Mouse (Mus musculus): ENCODE data around the gene Olfr1118. TPM values are rescaled to one million over a fixed set of nuclear protein-coding genes. Genes with fewer than 3 reads are reported as not detected.
"Not testable (repeated sequence)": the region's sequence is repeated elsewhere in the genome, so short reads cannot be mapped to it uniquely, and the experiment has no call there.

Olfr1118 gene
- not detected in 2 replicates for total RNA-seq (2012; rRNA removed)

GRCm38 (mm10) chr2:87307281-87307680 is at the start of gene Olfr1118:
TSS of gene Olfr1118 (plus strand) at chr2:87307581.
- Histone ChIP-seq H3K9me3 (ENCODE audit: control insufficient read depth, insufficient read depth, low read depth, low read length) (no peaks in the 10 kb centered on the region), H3K4me1 (ENCODE audit: control insufficient read depth in 2 of 2, insufficient read depth in 2 of 2, low read length in 2 of 2, poor library complexity in 1 of 2) (no peaks in the 10 kb centered on the region), H3K9ac (ENCODE audit: insufficient read depth, low read depth, low read length, poor library complexity, severe bottlenecking) (no peak within 1 kb of the TSS), H3K4me3 (ENCODE audit: insufficient read depth in 1 of 2, low read depth in 1 of 2, low read length in 2 of 2, poor library complexity in 1 of 2, severe bottlenecking in 1 of 2) (no peak within 1 kb of the TSS), H3K36me3 (ENCODE audit: control insufficient read depth, insufficient read depth, low read length, poor library complexity, severe bottlenecking) (no peaks in the 10 kb centered on the region), H3K27ac (ENCODE audit: insufficient read depth, low read depth, low read length, poor library complexity, severe bottlenecking) (no peak within 1 kb of the TSS)
- no peak for DNase-seq (ENCODE audit: low read depth, low spot score)
- in situ Hi-C loops (cut with MboI; ENCODE audit: low sequenced_read_pairs in 2 of 2, unreplicated experiment in 2 of 2) = no loop called here
- TF ChIP-seq ZNF384 (IDR thresholded peaks at IDR 0.05; ENCODE audit: low read depth, low read length) (no peak), ZC3H11A (IDR thresholded peaks at IDR 0.05; ENCODE audit: borderline replicate concordance, low read depth, low read length) (no peak), HCFC1 (IDR thresholded peaks at IDR 0.05; ENCODE audit: borderline replicate concordance, insufficient read depth, low read length) (no peak), MAFK (IDR thresholded peaks at IDR 0.05; ENCODE audit: insufficient read depth, low read depth, low read length) (no peak), CHD2 (IDR thresholded peaks at IDR 0.05; ENCODE audit: low read depth, low read length) (no peak)

DNA sequence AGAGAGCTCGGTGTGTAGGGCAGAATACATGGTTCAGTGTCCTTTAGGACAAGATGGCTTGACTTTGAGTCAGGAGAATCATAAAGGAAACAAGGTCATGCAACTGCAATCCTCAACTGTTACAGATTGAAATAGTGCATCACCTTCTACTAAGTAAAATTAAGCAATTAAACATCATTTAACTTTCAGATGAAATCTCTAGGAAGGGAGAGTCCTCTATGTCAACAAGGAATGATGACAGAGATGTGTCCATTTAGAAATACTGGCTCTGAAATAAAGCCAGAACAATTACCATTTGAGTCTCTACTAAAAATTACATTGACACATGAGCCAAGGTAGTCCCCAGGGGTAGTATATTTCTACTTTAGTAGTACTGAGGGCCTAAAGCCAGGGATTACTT is 40.1 kb upstream of the Olfr1118 start, which contains the start of gene Olfr1116:
Gene Olfr1116, plus strand, starts transcription at position 301 of the 400 bp plus-strand sequence.
- no peak within 1 kb of the TSS for H3K9ac ChIP-seq (ENCODE audit: insufficient read depth, low read depth, low read length, poor library complexity, severe bottlenecking)
- no peak for TF ChIP-seq CHD2 (IDR thresholded peaks at IDR 0.05; ENCODE audit: low read depth, low read length)
- TF ChIP-seq MAFK (IDR thresholded peaks at IDR 0.05; ENCODE audit: insufficient read depth, low read depth, low read length) = no peak
- TF ChIP-seq ZC3H11A (IDR thresholded peaks at IDR 0.05; ENCODE audit: borderline replicate concordance, low read depth, low read length) = no peak
- no peak for TF ChIP-seq HCFC1 (IDR thresholded peaks at IDR 0.05; ENCODE audit: borderline replicate concordance, insufficient read depth, low read length)
- TF ChIP-seq ZNF384 (IDR thresholded peaks at IDR 0.05; ENCODE audit: low read depth, low read length) = no peak
- DNase-seq (ENCODE audit: low read depth, low spot score) = no peak
- in situ Hi-C loops (cut with MboI; ENCODE audit: low sequenced_read_pairs in 2 of 2, unreplicated experiment in 2 of 2) = no loop called here
- no peaks in the 10 kb centered on the region for H3K4me1 ChIP-seq (ENCODE audit: control insufficient read depth in 2 of 2, insufficient read depth in 2 of 2, low read length in 2 of 2, poor library complexity in 1 of 2)
- H3K9me3 ChIP-seq (ENCODE audit: control insufficient read depth, insufficient read depth, low read depth, low read length) = no peaks in the 10 kb centered on the region
- H3K36me3 ChIP-seq (ENCODE audit: control insufficient read depth, insufficient read depth, low read length, poor library complexity, severe bottlenecking) = no peaks in the 10 kb centered on the region
- H3K27ac ChIP-seq (ENCODE audit: insufficient read depth, low read depth, low read length, poor library complexity, severe bottlenecking) = no peak within 1 kb of the TSS
- no peak within 1 kb of the TSS for H3K4me3 ChIP-seq (ENCODE audit: insufficient read depth in 1 of 2, low read depth in 1 of 2, low read length in 2 of 2, poor library complexity in 1 of 2, severe bottlenecking in 1 of 2)

DNA sequence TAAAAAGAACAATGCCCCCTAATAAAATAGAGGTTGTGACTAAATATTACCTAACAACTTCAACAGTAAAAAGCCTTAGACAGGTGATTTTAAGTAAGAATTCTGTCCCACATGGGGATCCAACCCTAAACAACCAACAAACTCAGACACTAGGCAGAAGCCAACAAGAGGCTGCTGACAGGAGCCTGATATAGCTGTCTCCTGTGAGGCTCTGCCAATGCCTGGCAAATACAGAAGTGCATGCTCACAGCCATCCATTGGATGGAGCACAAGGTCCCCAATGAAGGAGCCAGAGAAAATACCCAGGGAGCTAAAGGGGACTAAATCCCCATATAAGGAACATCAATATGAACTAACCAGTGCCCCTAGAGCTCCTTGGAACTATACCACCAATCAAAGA is 13.4 kb upstream of the Olfr1118 start:
- H3K27ac ChIP-seq (ENCODE audit: insufficient read depth, low read depth, low read length, poor library complexity, severe bottlenecking); H3K9me3 ChIP-seq (ENCODE audit: control insufficient read depth, insufficient read depth, low read depth, low read length); H3K9ac ChIP-seq (ENCODE audit: insufficient read depth, low read depth, low read length, poor library complexity, severe bottlenecking); DNase-seq (ENCODE audit: low read depth, low spot score); H3K36me3 ChIP-seq (ENCODE audit: control insufficient read depth, insufficient read depth, low read length, poor library complexity, severe bottlenecking); H3K4me3 ChIP-seq (ENCODE audit: insufficient read depth in 1 of 2, low read depth in 1 of 2, low read length in 2 of 2, poor library complexity in 1 of 2, severe bottlenecking in 1 of 2); H3K4me1 ChIP-seq (ENCODE audit: control insufficient read depth in 2 of 2, insufficient read depth in 2 of 2, low read length in 2 of 2, poor library complexity in 1 of 2); in situ Hi-C loops (cut with MboI; ENCODE audit: low sequenced_read_pairs in 2 of 2, unreplicated experiment in 2 of 2): not testable (repeated sequence)

DNA sequence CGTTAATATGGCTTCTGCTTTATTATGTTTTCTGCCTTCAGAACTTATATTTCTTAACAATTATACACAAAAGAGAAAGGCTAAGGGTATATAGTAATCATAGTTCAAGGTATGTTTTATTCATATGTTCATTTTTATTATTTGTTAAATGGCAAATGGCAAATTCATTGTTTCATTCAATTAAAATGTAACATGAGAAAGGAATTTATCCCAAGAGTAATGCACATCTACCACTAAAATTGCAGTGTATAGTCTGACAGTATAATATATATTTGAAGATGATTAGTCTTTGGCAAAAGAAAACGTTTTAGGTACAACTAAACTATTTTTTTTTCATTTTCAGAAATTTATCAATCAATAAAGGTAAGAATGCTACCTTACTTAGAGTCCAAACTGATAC is 47.1 kb downstream of the Olfr1118 start, which contains the start of gene Olfr1120:
Gene Olfr1120, plus strand, starts transcription at position 301 of the 400 bp plus-strand sequence.
- Histone ChIP-seq H3K36me3 (ENCODE audit: control insufficient read depth, insufficient read depth, low read length, poor library complexity, severe bottlenecking) (no peaks in the 10 kb centered on the region), H3K27ac (ENCODE audit: insufficient read depth, low read depth, low read length, poor library complexity, severe bottlenecking) (no peak within 1 kb of the TSS), H3K4me1 (ENCODE audit: control insufficient read depth in 2 of 2, insufficient read depth in 2 of 2, low read length in 2 of 2, poor library complexity in 1 of 2) (no peaks in the 10 kb centered on the region), H3K9me3 (ENCODE audit: control insufficient read depth, insufficient read depth, low read depth, low read length) (no peaks in the 10 kb centered on the region), H3K4me3 (ENCODE audit: insufficient read depth in 1 of 2, low read depth in 1 of 2, low read length in 2 of 2, poor library complexity in 1 of 2, severe bottlenecking in 1 of 2) (no peak within 1 kb of the TSS), H3K9ac (ENCODE audit: insufficient read depth, low read depth, low read length, poor library complexity, severe bottlenecking) (no peak within 1 kb of the TSS)
- no peak for DNase-seq (ENCODE audit: low read depth, low spot score)
- in situ Hi-C loops (cut with MboI; ENCODE audit: low sequenced_read_pairs in 2 of 2, unreplicated experiment in 2 of 2) = no loop called here
- TF ChIP-seq ZC3H11A (IDR thresholded peaks at IDR 0.05; ENCODE audit: borderline replicate concordance, low read depth, low read length) = no peak
- no peak for TF ChIP-seq HCFC1 (IDR thresholded peaks at IDR 0.05; ENCODE audit: borderline replicate concordance, insufficient read depth, low read length)
- TF ChIP-seq ZNF384 (IDR thresholded peaks at IDR 0.05; ENCODE audit: low read depth, low read length) = no peak
- no peak for TF ChIP-seq MAFK (IDR thresholded peaks at IDR 0.05; ENCODE audit: insufficient read depth, low read depth, low read length)

GRCm38 (mm10) chr2:87360121-87360520 is 52.7 kb downstream of the Olfr1118 start:
- H3K36me3 ChIP-seq (ENCODE audit: control insufficient read depth, insufficient read depth, low read length, poor library complexity, severe bottlenecking); H3K27ac ChIP-seq (ENCODE audit: insufficient read depth, low read depth, low read length, poor library complexity, severe bottlenecking); H3K4me3 ChIP-seq (ENCODE audit: insufficient read depth in 1 of 2, low read depth in 1 of 2, low read length in 2 of 2, poor library complexity in 1 of 2, severe bottlenecking in 1 of 2); H3K4me1 ChIP-seq (ENCODE audit: control insufficient read depth in 2 of 2, insufficient read depth in 2 of 2, low read length in 2 of 2, poor library complexity in 1 of 2); H3K9me3 ChIP-seq (ENCODE audit: control insufficient read depth, insufficient read depth, low read depth, low read length); DNase-seq (ENCODE audit: low read depth, low spot score); H3K9ac ChIP-seq (ENCODE audit: insufficient read depth, low read depth, low read length, poor library complexity, severe bottlenecking); in situ Hi-C loops (cut with MboI; ENCODE audit: low sequenced_read_pairs in 2 of 2, unreplicated experiment in 2 of 2): not testable (repeated sequence)

Other genes starting within 250 kb of the Olfr1118 start
- gene Olfr1107, start 231.8 kb upstream of the Olfr1118 start, total RNA-seq (2012; rRNA removed) = not detected in 2 replicates
- gene Olfr1109, start 211.6 kb upstream of the Olfr1118 start, total RNA-seq (2012; rRNA removed) = not detected in 2 replicates
- not detected in 2 replicates for gene Olfr259, start 193.0 kb upstream of the Olfr1118 start, total RNA-seq (2012; rRNA removed)
- gene Olfr1110, start 167.3 kb upstream of the Olfr1118 start, total RNA-seq (2012; rRNA removed) = not detected in 2 replicates
- gene Olfr1111, start 155.0 kb upstream of the Olfr1118 start, total RNA-seq (2012; rRNA removed) = not detected in 2 replicates
- not detected in 2 replicates for gene Olfr1112, start 119.8 kb upstream of the Olfr1118 start, total RNA-seq (2012; rRNA removed)
- not detected in 2 replicates for gene Olfr1113, start 98.6 kb upstream of the Olfr1118 start, total RNA-seq (2012; rRNA removed)
- not detected in 2 replicates for gene Olfr1115, start 59.6 kb upstream of the Olfr1118 start, total RNA-seq (2012; rRNA removed)
- not detected in 2 replicates for gene Olfr1116, start 40.0 kb upstream of the Olfr1118 start, total RNA-seq (2012; rRNA removed)
- not detected in 2 replicates for gene Olfr1120, start 47.2 kb downstream of the Olfr1118 start, total RNA-seq (2012; rRNA removed)
- gene Olfr1121, start 62.3 kb downstream of the Olfr1118 start, total RNA-seq (2012; rRNA removed) = not detected in 2 replicates
- not detected in 2 replicates for gene Olfr1122, start 78.3 kb downstream of the Olfr1118 start, total RNA-seq (2012; rRNA removed)
- not detected in 2 replicates for gene Olfr1123, start 109.1 kb downstream of the Olfr1118 start, total RNA-seq (2012; rRNA removed)
- gene Olfr1124, start 122.7 kb downstream of the Olfr1118 start, total RNA-seq (2012; rRNA removed) = not detected in 2 replicates
- not detected in 2 replicates for gene Olfr1126, start 146.4 kb downstream of the Olfr1118 start, total RNA-seq (2012; rRNA removed)
- 2.7 and 9.3 TPM in 2 replicates for gene Pramel7, start 189.5 kb downstream of the Olfr1118 start, total RNA-seq (2012; rRNA removed)
- 3.1 and 16.5 TPM in 2 replicates for gene Pramel6, start 199.0 kb downstream of the Olfr1118 start, total RNA-seq (2012; rRNA removed)
- gene Olfr153, start 224.2 kb downstream of the Olfr1118 start, total RNA-seq (2012; rRNA removed) = 1.2 and 1.9 TPM in 2 replicates
- not detected in 2 replicates for gene Olfr1128, start 238.0 kb downstream of the Olfr1118 start, total RNA-seq (2012; rRNA removed)

Measured in ES-E14 (cell line).